Mouse (Mus musculus) liver, embryonic 11.5 days (tissue): ENCODE measurements around the gene Stard10. TPM values are rescaled to one million over a fixed set of nuclear protein-coding genes. Genes with fewer than 3 reads are reported as not detected.

Experiments
- ATAC-seq: fragments of 200-750 bp; cut with Nextera tagmentation; replicated peaks from 2 replicates; pipeline ENCODE4 v1.8.0; 2017; ENCODE audit warnings: moderate number of reproducible peaks, mild to moderate bottlenecking, moderate TSS enrichment, moderate library complexity; ENCODE audit not compliant: low FRiP score
- DNase-seq: peaks from one replicate; pipeline ENCODE4 v3.0.0-alpha.2; 2017; ENCODE audit warnings: low spot score
- H3K27ac ChIP-seq: fragments of 300-500 bp; sonication (generic); 2 replicates; pipeline ENCODE4 v1.5.1; 2014; ENCODE audit warnings: mild to moderate bottlenecking, low read depth, low read length, control low read depth
- H3K27me3 ChIP-seq: fragments of 300-500 bp; sonication (generic); replicated peaks from 2 replicates; pipeline ENCODE4 v1.6.1; 2014; ENCODE audit warnings: low read length, mixed read lengths; ENCODE audit not compliant: control insufficient read depth, insufficient read depth
- H3K36me3 ChIP-seq: fragments of 300-500 bp; sonication (generic); 2 replicates; pipeline ENCODE4 v1.6.1; 2014; ENCODE audit warnings: mild to moderate bottlenecking, low read length, moderate library complexity, mixed read lengths; ENCODE audit not compliant: control insufficient read depth, insufficient read depth
- H3K4me1 ChIP-seq: fragments of 300-500 bp; sonication (generic); replicated peaks from 2 replicates; pipeline ENCODE4 v1.6.1; 2014; ENCODE audit warnings: low read length, mixed read lengths; ENCODE audit not compliant: control insufficient read depth, insufficient read depth
- H3K4me2 ChIP-seq: fragments of 300-500 bp; sonication (generic); 2 replicates; pipeline ENCODE4 v1.6.1; 2014; ENCODE audit warnings: mild to moderate bottlenecking, control low read depth, moderate library complexity
- H3K4me3 ChIP-seq: fragments of 300-500 bp; sonication (generic); 2 replicates; pipeline ENCODE4 v1.5.1; 2014; ENCODE audit warnings: low read depth, low read length, control low read depth
- H3K9ac ChIP-seq: fragments of 300-500 bp; sonication (generic); 2 replicates; pipeline ENCODE4 v1.6.1; 2014; ENCODE audit warnings: low read depth, low read length, control low read depth
- H3K9me3 ChIP-seq: fragments of 300-500 bp; sonication (generic); 2 replicates; pipeline ENCODE4 v1.6.1; 2016; ENCODE audit warnings: low read length, inconsistent platforms, mixed read lengths; ENCODE audit not compliant: control insufficient read depth
- WGBS: fragments of 180-500 bp; shearing (Covaris S2); extraction: QIAGEN DNeasy Blood & Tissue Kit; methylation state at CpG from one replicate; pipeline ENCODE4 v1.1.7; 2014; 5-methylcytosine and 5-hydroxymethylcytosine counted together
- polyA plus RNA-seq: library from polyadenylated mRNA; unstranded; fragments of >200 nt; fragmentation: Nextera tagmentation; extraction: Ambion mirVana; gene quantifications from 2 replicates; pipeline ENCODE4 v1.2.1, GENCODE M21; 2014

Stard10 gene
- polyA plus RNA-seq, 1 experiment from 2014 or later: 93.9 TPM

GRCm38 (mm10) chr7:101356868-101357267 lies 40.0 kb downstream of the Stard10 start:
- peak overlapping the region; percentile 15; the same call in 1 of the 2 replicates for H3K4me2 ChIP-seq

GRCm38 (mm10) chr7:101360406-101360805 lies 43.5 kb downstream of the Stard10 start:
- Histone ChIP-seq H3K9me3 (no peaks in the 10 kb centered on the region), H3K4me3 (no peak overlapping the region), H3K27me3 (no peaks in the 10 kb centered on the region), H3K27ac (no peak overlapping the region), H3K36me3 (no peaks in the 10 kb centered on the region), H3K4me1 (peaks cover 26% of the 10 kb centered on the region), H3K4me2 (no peak overlapping the region), H3K9ac (no peak overlapping the region)
- no peak for ATAC-seq
- no peak for DNase-seq
- WGBS: 63% methylated on average over 3 of the region's 3 CpGs

More at GRCm38 (mm10) chr7:101356868-101357267, 40.0 kb downstream of the Stard10 start:
- Histone ChIP-seq H3K27ac (peak overlapping the region; percentile 28; the same call in 1 of the 2 replicates), H3K4me3 (no peak overlapping the region), H3K36me3 (no peaks in the 10 kb centered on the region), H3K4me1 (peaks cover 17% of the 10 kb centered on the region), H3K9me3 (no peaks in the 10 kb centered on the region), H3K27me3 (no peaks in the 10 kb centered on the region), H3K9ac (no peak overlapping the region)
- no peak for DNase-seq
- 39% methylated on average over 3 of the region's 3 CpGs for WGBS
- peak; percentile 16; the same call in 1 of the 2 replicates for ATAC-seq

DNA sequence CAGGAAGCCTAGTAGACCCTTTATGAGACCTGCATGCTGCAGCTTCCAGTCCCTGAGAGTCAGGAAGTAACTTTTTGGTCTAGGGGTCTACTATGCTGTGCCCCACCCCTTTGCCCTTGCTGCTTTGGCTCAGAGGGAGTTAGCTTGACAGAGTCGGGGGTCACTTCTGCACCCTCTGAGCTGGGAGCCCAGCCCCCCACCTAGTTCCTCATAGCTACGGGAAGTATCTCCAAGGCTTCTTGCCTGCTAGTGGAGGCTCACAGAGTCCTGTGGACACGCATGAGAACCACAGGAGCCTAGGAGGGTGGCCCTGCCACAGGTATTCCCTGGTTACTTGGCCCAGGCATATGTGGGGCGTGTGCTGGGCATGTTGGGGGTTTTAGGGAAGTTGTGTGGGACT lies 44.1 kb downstream of the Stard10 start:
- Histone ChIP-seq H3K9me3 (no peaks in the 10 kb centered on the region), H3K4me3 (no peak overlapping the region), H3K4me1 (peaks cover 26% of the 10 kb centered on the region), H3K36me3 (no peaks in the 10 kb centered on the region), H3K27ac (no peak overlapping the region; the same call in 1 of the 2 replicates), H3K9ac (no peak overlapping the region), H3K27me3 (no peaks in the 10 kb centered on the region), H3K4me2 (no peak overlapping the region)
- DNase-seq (no peak), ATAC-seq (no peak)
- WGBS: 51% methylated on average over 4 of the region's 4 CpGs

DNA sequence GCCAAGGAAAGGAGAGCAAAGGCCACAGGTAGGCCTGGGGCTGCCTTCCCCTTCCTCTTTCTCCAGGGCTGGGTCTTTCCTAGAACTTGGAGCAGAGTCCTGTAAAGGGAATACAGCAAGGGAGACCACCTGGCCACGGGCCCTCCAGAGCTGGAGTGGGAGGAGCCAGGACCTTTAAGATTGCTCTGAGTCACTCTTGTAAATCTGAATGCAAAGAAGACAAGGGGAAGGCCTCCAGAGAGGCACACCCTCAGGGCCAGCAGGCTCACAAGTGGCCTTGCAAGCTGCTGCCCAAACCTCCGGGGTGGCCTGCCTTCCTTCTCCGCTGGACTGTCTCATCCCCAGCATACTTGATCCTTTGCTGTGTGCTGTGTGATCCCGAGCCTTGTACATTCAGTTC lies 44.9 kb downstream of the Stard10 start:
- Histone ChIP-seq H3K4me3 (no peak overlapping the region), H3K9me3 (no peaks in the 10 kb centered on the region), H3K27me3 (no peaks in the 10 kb centered on the region), H3K9ac (no peak overlapping the region), H3K27ac (no peak overlapping the region; the same call in 1 of the 2 replicates), H3K4me1 (peaks cover 20% of the 10 kb centered on the region), H3K4me2 (no peak overlapping the region), H3K36me3 (no peaks in the 10 kb centered on the region)
- no peak for ATAC-seq
- DNase-seq: no peak
- WGBS: 62% methylated on average over 4 of the region's 4 CpGs

- peak overlapping the region; percentile 41; the same call in 1 of the 2 replicates for H3K27ac ChIP-seq
- no peak for ATAC-seq
These were observed 45.9 kb downstream of the Stard10 start for GRCm38 (mm10) chr7:101362791-101363191.

DNA sequence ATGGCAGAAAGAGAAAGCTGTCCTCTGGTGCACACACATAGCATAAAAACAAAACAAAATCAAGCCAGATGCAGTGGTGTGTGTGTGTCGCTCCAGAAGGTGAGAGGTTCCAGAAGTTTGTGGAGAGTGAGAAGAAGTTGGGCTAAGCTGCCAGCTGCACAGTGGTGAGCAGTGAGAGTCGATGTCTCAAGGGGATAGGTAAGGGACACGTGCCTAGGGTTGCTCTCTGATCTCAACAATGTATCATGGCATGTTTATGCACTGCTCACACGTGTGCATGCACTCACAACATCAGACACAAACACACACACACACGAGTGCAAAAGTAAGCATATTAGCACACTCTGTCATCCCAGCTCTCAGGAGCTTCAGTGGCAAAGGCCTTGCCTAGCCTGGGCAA lies 47.0 kb downstream of the Stard10 start:
- no peak for ATAC-seq
- Histone ChIP-seq H3K9ac (no peak overlapping the region), H3K4me2 (no peak overlapping the region), H3K4me1 (peaks cover 14% of the 10 kb centered on the region), H3K4me3 (no peak overlapping the region), H3K9me3 (no peaks in the 10 kb centered on the region), H3K27ac (no peak overlapping the region), H3K27me3 (no peaks in the 10 kb centered on the region), H3K36me3 (no peaks in the 10 kb centered on the region)
- 76% methylated on average over 5 of the region's 5 CpGs for WGBS
- no peak for DNase-seq

More at GRCm38 (mm10) chr7:101362791-101363191, 45.9 kb downstream of the Stard10 start:
- Histone ChIP-seq H3K36me3 (no peaks in the 10 kb centered on the region), H3K27me3 (no peaks in the 10 kb centered on the region), H3K9ac (no peak overlapping the region), H3K4me1 (peaks cover 14% of the 10 kb centered on the region), H3K4me2 (peak overlapping the region; percentile 13; the same call in 1 of the 2 replicates), H3K4me3 (no peak overlapping the region), H3K9me3 (no peaks in the 10 kb centered on the region)
- 38% methylated on average over 5 of the region's 5 CpGs for WGBS
- no peak for DNase-seq

DNA sequence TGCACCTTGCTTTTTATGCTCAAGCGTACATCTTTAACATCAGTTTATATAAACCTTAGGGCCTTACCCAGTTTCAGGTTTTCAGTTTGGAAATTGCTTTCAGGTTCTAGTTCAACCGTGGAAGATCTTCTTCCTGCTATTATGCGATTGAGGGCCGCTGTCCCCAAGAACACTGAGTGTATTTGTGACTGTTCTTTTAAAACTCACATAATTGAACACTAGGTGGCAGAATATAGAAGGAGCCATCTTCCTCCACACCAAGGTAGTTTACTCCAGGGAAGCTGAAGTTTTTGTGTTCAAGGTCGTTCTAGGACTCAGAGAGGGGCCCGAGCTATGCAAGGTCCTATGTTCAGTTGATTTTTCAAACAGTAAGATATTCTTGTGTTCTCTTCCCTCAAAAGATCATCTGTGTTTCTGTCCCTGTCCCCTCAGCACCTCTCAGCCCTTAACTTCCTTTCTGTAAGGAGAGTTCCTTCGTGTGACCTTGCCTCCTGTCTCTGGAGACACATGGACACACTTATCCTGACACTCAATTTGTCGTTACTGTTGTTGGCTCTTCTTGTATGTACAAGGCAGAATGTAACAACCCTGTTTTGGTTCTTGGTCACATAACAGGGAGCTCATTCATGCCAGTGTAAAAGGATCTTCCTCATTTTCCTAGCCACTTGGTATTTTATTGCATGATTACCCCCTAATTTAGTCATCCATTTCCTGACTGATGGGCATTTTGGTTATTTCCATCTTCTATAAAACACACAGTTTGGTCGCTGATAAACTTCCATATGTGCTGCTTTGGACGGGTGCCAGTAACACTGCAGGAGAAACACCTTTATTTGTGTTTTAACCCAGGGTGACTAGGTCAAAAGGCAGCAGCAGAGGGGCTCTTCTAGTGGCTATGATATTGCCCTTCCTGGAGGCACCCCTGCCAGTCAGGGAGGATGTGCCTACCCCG lies 51.3 kb downstream of the Stard10 start:
- no peaks in the 10 kb centered on the region for H3K9me3 ChIP-seq
- peaks cover 4% of the 10 kb centered on the region for H3K4me1 ChIP-seq
- ATAC-seq (no peak), DNase-seq (no peak)
- no peaks in the 10 kb centered on the region for H3K27me3 ChIP-seq
- H3K36me3 ChIP-seq: no peaks in the 10 kb centered on the region
- no peak overlapping the region for H3K9ac ChIP-seq
- H3K4me2 ChIP-seq: no peak overlapping the region
- WGBS: 65% methylated on average over 11 of the region's 11 CpGs
- H3K27ac ChIP-seq: no peak overlapping the region
- no peak overlapping the region for H3K4me3 ChIP-seq

DNA sequence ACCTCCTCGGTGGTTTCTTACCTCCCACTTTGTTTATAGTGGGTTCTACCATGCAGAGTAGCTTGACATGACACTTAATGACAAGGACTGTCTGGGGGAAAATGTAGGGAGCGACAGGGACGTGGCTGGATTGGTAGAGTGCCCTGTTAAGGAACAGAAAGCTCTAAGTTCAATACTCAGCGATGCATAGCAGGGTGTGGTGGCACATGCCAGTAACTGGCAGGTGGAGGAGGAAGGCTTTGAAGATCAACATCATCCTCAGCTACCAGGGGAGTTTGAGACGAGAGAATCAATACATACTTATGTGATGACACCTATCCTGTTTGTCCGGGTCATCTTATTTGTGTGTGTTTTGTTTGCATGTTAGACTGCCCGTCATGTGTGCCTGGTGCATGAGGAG lies 52.8 kb downstream of the Stard10 start:
- H3K9me3 ChIP-seq: no peaks in the 10 kb centered on the region
- no peak overlapping the region for H3K4me2 ChIP-seq
- H3K27me3 ChIP-seq: no peaks in the 10 kb centered on the region
- no peaks in the 10 kb centered on the region for H3K36me3 ChIP-seq
- ATAC-seq (no peak), DNase-seq (no peak)
- H3K9ac ChIP-seq: no peak overlapping the region
- H3K4me3 ChIP-seq: no peak overlapping the region
- no peaks in the 10 kb centered on the region for H3K4me1 ChIP-seq
- no peak overlapping the region for H3K27ac ChIP-seq
- 83% methylated on average over 7 of the region's 7 CpGs for whole genome bisulfite sequencing
